Mouse (Mus musculus) small intestine, adult 2 months (tissue): Measurements from ENCODE around the gene Mtrex.

Source experiments
- CTCF ChIP-seq: fragments of 200-500 bp; IDR thresholded peaks from 2 replicates; pipeline ENCODE4 v1.5.1; 2012; ENCODE audit warnings: low read depth, mild to moderate bottlenecking, control low read depth, inconsistent platforms, low read length, moderate library complexity, mixed read lengths; ENCODE audit not compliant: insufficient replicate concordance, insufficient read length; ENCODE audit errors: extremely low read depth
- POLR2A ChIP-seq: fragments of 200-500 bp; IDR thresholded peaks from 2 replicates; pipeline ENCODE4 v1.6.1; 2012; ENCODE audit warnings: low read depth, mild to moderate bottlenecking, control low read depth, inconsistent platforms, low read length, moderate library complexity

DNA sequence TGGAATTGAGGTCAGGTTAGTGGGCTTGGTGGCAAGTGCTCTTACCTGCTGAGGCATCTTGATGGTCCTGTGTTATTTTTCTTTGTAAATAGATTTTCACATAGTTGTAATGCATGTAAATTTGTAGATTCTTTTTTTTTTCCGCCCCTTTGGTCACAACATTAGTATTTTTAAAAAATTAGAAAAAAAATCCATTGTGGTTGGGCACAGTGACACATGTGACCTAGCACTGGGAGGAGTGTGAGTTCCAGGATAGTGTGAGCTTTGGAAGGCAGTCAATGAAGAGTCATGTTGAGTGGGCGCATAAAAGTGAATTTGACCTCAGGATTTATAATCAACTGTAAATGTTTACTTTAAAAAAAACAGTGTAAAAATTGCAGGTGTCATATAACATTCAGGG, 66.8 kb downstream of the Mtrex start:
- TF ChIP-seq CTCF (no peak), POLR2A (no peak)
